Mouse (Mus musculus) lung, postnatal 25 days (tissue): Measurements from ENCODE around the gene Palld.

Source experiments
- DNase-seq: peaks from one replicate; pipeline ENCODE4 v3.0.0; 2022; ENCODE audit warnings: low spot score

Palld gene

GRCm38 (mm10) chr8:61902521-61902920, at the start of gene Palld:
Palld (minus strand) TSS chr8:61902690.
- DNase-seq = no peak

GRCm38 (mm10) chr8:61937576-61937975, 35.1 kb upstream of the Palld start:
- no peak for DNase-seq

- DNase-seq = no peak
Observed at GRCm38 (mm10) chr8:61933243-61933642, 30.8 kb upstream of the Palld start.

- peak; percentile 67 for DNase-seq
Observed at GRCm38 (mm10) chr8:61927777-61928494, 25.4 kb upstream of the Palld start, which contains the start of gene Ddx60. Ddx60 (plus strand) TSS chr8:61928087.

- no peak for DNase-seq
Observed at GRCm38 (mm10) chr8:61924518-61924917, 22.0 kb upstream of the Palld start.

GRCm38 (mm10) chr8:61921454-61922054, 19.1 kb upstream of the Palld start:
- DNase-seq = no peak

- DNase-seq = no peak
Observed at GRCm38 (mm10) chr8:61920389-61920788, 17.9 kb upstream of the Palld start.

GRCm38 (mm10) chr8:61919145-61919788, 16.8 kb upstream of the Palld start:
- no peak for DNase-seq

GRCm38 (mm10) chr8:61917287-61917686, 14.8 kb upstream of the Palld start:
- no peak for DNase-seq

GRCm38 (mm10) chr8:61913957-61914356, 11.5 kb upstream of the Palld start:
- no peak for DNase-seq

- no peak for DNase-seq
Observed at GRCm38 (mm10) chr8:61912817-61913216, 10.3 kb upstream of the Palld start.

- no peak for DNase-seq
Observed at GRCm38 (mm10) chr8:61909313-61909712, 6.8 kb upstream of the Palld start.

GRCm38 (mm10) chr8:61908303-61909215, 6.1 kb upstream of the Palld start:
- DNase-seq = peak; percentile 29

GRCm38 (mm10) chr8:61901028-61901717, 1.3 kb downstream of the Palld start:
- DNase-seq = no peak

GRCm38 (mm10) chr8:61897402-61897801, 5.1 kb downstream of the Palld start:
- no peak for DNase-seq

- DNase-seq = no peak
Observed at GRCm38 (mm10) chr8:61896742-61897141, 5.7 kb downstream of the Palld start.

GRCm38 (mm10) chr8:61894062-61894461, 8.4 kb downstream of the Palld start:
- DNase-seq = peak; percentile 46

- no peak for DNase-seq
Observed at GRCm38 (mm10) chr8:61877607-61878006, 24.9 kb downstream of the Palld start.

GRCm38 (mm10) chr8:61875290-61875689, 27.2 kb downstream of the Palld start:
- DNase-seq = peak; percentile 68

GRCm38 (mm10) chr8:61873994-61874393, 28.5 kb downstream of the Palld start:
- DNase-seq = no peak

- no peak for DNase-seq
Observed at GRCm38 (mm10) chr8:61868481-61868880, 34.0 kb downstream of the Palld start.
